Mouse (Mus musculus) kidney, adult 9 months (tissue): ENCODE measurements at regions not wholly inside any gene's neighbourhood (a gene's known extent, or its start where the extent isn't known, plus 50 kb on each side); places are given as distances from the start of the nearest gene placed in this dataset.

Experiments used
- DNase-seq: peaks from one replicate; pipeline ENCODE4 v3.0.0; 2022

DNA sequence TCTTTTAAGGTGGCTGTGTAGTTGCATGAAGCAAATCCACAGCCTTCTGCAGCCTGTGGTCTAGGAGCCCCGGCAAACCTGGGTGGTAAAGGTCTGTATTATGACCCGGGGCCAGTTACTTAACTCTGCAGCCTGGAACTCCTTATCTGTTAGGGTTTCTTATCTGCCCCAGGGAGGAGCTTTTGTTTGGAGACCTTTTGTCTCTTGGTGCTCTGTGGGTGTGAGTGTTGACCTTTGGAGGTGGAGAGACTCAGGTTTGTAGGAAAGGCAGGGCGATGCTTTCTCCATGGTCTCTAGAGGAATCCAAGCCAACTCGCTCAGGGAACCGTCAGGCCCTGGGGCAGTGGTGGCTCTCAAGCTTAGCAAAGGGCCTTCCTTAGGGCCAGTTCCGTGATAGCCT, 127.8 kb upstream of the Ubr2 start:
- DNase-seq = no peak

- DNase-seq = peak; percentile 43
These were observed 125.0 kb upstream of the Ubr2 start for GRCm38 (mm10) chr17:47135391-47135790.

DNA sequence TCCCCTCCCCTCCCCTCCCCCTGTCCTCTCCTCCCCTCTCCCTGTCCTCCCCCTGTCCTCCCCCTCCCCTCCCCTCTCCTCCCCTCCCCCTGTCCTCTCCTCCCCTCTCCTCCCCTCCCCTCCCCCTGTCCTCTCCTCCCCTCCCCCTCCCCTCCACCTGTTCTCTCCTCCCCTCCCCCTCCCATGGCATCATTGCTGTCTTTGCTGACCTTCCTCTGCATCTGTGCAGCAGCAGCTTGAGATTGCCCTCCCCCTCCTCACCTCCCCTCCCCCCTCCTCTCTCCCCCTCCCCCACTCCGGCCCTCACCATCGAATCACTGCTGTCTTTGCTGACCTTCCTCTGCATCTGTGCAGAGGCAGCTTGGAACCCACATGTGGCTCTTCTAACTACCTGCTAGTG, 123.4 kb upstream of the Ubr2 start:
- DNase-seq = no peak

- DNase-seq = no peak
These were observed 117.2 kb upstream of the Ubr2 start for GRCm38 (mm10) chr17:47127571-47127970.

GRCm38 (mm10) chr17:47123576-47123975, 113.2 kb upstream of the Ubr2 start:
- DNase-seq = no peak

DNA sequence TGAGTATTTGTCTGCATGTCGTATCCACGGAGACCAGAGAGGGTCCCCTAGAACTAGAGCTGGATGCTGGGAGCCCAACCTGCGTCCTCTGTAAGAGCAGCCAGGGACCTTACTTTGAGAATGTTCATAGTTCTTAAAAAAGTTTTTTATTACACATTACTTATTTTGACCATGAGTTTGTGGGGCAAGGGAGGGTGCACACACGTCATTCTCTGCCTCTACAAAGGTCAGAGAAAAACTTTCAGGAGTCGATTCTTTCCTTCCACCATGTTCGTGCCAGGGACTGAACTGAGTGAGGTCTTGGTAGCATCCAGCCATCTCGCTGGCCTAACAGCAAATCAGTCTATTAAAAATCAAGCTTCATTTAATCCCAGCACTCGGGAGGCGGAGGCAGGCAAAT, 111.9 kb upstream of the Ubr2 start:
- DNase-seq = no peak

- no peak for DNase-seq
These were observed 107.7 kb upstream of the Ubr2 start for GRCm38 (mm10) chr17:47118010-47118409.

DNA sequence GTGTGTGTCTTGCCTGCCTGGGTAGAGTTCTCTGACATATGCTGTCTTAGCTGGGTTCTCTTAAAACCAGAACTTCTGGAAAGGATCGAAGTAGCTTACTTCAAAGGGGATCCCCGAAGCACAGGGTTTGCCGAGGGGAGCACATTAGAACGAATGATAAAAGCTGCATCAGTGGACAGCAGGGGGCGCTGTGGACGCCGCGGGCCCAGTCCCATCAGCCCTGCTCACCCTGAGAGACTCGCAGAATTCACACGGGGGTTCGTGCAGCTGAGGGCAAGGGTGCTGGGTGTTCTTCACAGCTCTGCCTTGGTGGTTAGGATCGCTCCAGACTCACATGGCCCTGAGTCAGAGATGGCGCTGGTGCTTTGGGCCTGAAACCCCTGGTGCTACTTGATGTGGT, 105.4 kb upstream of the Ubr2 start:
- no peak for DNase-seq

- no peak for DNase-seq
These were observed 104.8 kb upstream of the Ubr2 start for GRCm38 (mm10) chr17:47115141-47115540.

DNA sequence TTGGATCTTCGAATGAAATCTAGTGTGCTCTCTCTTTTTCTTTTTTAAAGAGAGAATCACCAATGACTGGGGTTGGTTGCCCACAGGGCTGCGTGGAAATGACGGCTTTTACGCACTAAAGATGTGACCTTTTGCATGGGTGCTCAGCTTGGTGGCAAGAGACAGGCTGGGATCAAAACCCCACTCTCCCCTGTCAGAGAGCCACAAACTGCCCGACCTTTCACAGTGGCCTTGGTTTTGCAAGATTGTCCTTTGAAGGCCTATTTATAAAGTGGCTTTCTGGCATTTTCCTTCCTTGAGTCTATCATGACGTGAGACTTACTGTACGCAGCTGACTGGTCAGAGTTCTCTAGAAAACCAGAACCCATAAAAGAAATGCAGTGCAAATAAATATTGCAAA, 104.4 kb upstream of the Ubr2 start:
- DNase-seq = no peak

GRCm38 (mm10) chr17:47112556-47113225, 102.3 kb upstream of the Ubr2 start:
- no peak for DNase-seq

DNA sequence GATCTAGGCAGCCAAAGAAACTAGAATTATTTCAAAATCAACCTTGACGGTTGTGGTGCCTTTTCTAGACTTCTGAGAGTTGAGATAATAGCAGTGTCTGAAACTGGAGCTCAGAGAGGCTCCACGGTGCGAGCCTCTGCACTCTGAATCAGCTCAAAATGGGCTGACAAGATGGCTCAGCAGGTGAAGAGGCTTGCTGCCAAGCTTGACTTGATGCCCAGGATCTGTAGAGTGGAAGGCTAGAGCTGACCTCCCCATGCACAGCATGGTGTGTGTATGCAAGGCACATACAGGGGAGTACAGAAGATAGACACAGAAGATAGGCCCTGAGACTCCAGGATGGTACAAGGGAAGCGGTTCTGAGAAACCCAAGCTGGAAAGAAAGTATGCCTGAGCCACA, 100.5 kb upstream of the Ubr2 start:
- no peak for DNase-seq

DNA sequence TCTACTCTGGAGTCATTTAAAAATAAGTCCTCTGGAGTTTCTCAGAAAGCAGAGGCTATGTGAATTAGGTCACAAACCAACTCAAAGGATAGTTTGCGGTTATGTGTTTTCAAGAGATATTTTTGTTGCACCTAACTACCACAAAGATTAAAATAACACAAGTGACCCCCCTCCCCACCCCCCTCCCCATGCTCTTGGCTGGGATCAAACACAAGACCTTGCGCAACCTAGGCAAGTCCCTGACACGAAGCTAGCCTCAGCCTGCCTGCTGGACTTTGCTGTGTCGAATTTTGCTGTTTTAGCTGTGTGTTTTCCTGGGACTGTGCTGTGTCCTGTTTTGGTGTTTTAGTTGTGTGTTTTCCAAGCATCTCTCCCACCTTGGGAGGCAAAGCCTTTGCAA, 94.0 kb upstream of the Ubr2 start:
- DNase-seq = no peak

DNA sequence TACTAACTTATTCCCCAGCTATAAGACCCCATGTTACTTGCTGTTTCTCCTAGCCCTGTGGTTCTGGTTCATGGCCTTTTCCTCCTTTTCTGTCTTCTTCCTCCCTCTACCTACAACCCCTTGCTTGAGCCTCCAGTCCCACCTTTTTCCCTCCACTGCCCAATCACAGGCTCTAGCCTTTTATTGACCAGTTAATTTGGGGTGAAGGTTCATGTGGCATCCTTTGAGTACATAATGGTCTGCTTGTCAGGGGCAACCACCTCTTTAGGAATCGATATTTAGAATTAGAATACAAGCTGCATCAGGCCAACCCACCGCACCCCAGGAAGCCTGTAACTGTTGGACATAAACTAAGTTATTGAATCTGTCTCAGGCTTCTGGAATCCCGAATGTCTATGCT, 84.8 kb upstream of the Ubr2 start:
- no peak for DNase-seq

DNA sequence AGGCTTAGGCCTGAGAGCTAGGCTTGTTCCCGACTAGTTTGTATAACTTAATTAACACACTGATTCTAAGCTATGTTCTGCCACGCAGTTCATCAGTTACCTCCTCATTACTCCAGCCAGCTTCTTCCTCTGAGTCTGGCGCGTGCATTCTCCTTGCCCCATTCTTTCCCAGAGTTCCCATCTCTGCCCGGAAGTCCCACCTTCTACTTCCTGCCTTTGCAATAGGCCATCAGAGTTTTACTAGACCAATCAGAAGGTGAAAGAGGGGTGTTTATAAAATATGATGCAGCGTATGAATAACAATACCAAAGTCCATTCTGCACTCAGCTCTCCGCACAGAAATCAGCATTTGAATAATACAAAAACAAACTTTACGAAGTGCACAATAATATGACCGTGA, 81.7 kb upstream of the Ubr2 start:
- DNase-seq = no peak

- DNase-seq = peak; percentile 57
These were observed 79.4 kb upstream of the Ubr2 start for GRCm38 (mm10) chr17:47089769-47090168.

DNA sequence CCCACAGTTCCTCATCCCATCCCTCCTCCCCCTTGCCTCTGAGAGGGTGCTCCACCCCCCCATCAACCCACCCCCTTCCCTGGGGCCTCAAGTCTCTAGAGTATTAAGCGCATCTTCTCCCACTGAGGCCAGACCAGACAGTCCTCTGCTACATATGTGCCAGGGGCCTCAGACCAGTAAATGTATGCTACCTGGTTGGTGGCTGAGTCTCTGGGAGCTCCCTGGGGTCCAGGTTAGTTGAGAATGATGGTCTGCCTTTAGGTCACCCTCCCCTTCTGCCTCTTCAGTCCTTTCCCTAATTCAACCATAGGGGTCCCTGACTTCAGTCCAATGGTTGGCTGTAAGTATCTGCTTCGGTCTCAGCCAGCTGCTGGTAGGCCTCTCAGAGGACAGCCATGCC, 58.9 kb upstream of the Ubr2 start:
- DNase-seq = no peak

DNA sequence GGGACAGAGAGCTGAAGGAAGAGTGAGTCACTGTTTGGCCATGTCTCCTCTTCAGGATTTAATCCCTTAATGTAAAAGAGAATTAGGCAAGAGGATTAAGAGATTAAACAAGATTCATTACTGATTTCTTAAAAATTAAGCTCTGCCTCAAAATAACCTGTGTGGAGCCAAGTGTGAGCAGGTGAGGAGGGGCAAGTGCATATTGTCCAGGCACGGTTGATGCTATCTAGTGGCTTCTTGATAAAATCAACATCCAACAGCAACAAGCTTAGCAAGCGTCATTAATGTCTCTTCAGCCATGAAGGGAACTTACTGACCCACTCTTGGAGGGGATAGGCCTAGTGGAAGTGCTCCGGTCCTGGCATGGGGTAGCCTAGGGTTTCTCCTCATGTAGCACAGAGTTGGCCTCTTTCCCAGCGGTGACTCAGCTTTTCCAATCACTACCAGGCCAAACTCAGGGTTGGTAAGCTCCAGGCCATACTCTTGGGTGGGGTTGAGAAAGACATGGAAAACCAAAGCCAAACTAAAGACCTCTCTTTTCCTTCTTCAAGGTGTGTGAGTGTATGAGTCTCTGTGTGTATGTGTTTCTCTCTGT, 55.0 kb upstream of the Ubr2 start:
- peak; percentile 59 for DNase-seq

DNA sequence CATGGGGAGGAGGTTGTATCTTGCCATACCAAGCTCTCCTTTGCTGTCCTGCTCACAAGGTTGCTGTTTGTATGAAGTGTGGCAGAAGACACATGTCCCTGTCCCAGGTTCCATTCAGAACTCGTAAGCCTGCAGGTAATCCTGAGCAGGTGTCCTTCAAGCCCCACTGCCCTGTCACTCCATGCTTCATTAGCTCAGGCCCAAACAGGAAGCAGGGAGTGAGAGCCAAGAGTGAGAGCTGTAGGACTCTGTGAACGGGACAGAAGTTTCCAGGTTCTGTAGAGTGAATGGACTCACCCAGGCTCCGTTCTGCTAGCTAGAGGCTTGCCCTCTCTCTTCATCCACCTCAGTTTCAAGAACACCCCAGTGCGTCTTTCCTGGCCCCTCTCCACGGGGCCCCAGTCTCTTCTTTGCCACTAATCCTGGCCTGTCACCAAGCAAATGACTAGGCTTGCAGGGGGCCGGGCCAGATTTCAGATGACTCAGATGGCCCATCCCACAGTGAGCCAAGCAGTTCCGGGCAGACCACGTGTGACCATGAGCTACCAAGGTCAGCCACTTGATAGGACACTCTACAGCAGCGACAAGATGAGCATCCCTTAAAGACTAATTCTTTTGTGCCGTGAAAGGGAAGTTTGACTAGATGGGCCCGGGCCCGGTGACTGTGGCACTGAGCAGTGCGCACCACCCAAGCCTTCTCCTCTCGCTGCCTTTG, 54.4 kb upstream of the Ubr2 start:
- DNase-seq = peak; percentile 69

DNA sequence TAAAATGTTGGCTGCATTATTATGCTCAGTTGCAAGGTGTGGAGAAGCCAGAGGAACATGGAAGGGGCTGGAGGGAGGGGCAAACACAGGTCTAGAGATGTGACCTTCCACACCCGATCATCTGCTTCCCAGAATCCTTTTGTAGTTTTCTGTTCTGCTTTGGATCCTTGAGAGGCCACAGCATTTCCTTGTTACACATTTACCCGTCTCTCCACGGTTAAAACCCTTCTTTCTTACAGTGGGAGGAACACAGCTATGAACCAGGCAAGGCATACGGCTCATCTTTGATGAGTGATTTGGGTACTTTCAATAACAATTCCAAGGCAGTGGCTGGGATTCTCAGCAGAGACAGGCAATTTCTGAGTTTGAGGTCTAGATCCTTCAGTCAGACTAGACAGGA, 53.6 kb upstream of the Ubr2 start:
- DNase-seq = peak; percentile 61

DNA sequence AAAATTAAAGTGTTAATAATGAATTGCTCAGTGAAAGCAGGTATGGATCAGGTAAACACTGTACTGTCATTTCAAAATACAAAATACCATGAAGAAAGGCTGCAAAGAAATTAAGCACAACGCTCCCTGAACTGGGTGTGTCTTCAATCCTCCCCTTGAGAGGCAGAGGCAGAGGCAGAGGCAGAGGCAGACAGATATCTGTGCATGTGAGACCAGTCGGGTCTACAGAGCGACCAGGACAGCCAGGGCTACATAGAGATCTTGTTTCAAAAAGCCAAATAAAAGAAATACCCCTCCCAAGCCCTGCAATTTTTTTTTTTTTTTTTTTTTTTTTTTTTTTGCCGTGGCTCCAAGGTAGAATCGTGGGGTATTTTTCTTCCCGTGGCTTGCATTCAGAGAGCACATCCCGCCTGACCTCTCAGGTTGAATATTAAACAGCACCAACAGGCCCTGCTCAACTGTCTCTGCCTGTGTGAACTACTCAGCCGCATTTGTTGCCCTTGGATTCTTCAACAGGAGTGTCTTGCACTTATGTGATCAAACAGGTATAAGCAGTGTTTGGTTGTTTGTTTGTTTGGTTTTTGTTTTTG, 50.8 kb upstream of the Ubr2 start:
- peak; percentile 65 for DNase-seq
